Mouse (Mus musculus) hindbrain, embryonic 14.5 days (tissue): ENCODE results near the gene Mrvi1. TPM values are rescaled to one million over a fixed set of nuclear protein-coding genes. Genes with fewer than 3 reads are reported as not detected.

Experiments used
- ATAC-seq: fragments of 200-750 bp; cut with Nextera tagmentation; 2 replicates; pipeline ENCODE4 v1.8.0; 2017; ENCODE audit warnings: moderate number of reproducible peaks, mild to moderate bottlenecking, moderate TSS enrichment, moderate library complexity; ENCODE audit not compliant: low FRiP score
- DNase-seq: peaks from one replicate; pipeline ENCODE4 v3.0.0-alpha.2; 2015; ENCODE audit warnings: low spot score
- H3K27ac ChIP-seq: fragments of 300-500 bp; sonication (generic); 2 replicates; pipeline ENCODE4 v1.5.1; 2014; ENCODE audit warnings: mild to moderate bottlenecking, moderate library complexity
- H3K27me3 ChIP-seq: fragments of 300-500 bp; sonication (generic); 2 replicates; pipeline ENCODE4 v1.6.1; 2014; ENCODE audit warnings: mild to moderate bottlenecking, low read length, mixed read lengths; ENCODE audit not compliant: control insufficient read depth, insufficient read depth
- H3K36me3 ChIP-seq: fragments of 300-500 bp; sonication (generic); replicated peaks from 2 replicates; pipeline ENCODE4 v1.6.1; 2014; ENCODE audit not compliant: control insufficient read depth, insufficient read depth
- H3K4me1 ChIP-seq: fragments of 300-500 bp; sonication (generic); replicated peaks from 2 replicates; pipeline ENCODE4 v1.6.1; 2014; ENCODE audit warnings: antibody characterized with exemption, low read length, mixed read lengths; ENCODE audit not compliant: control insufficient read depth, insufficient read depth
- H3K4me2 ChIP-seq: fragments of 300-500 bp; sonication (generic); replicated peaks from 2 replicates; pipeline ENCODE4 v1.6.1; 2014; ENCODE audit warnings: mild to moderate bottlenecking, moderate library complexity
- H3K4me3 ChIP-seq: fragments of 300-500 bp; sonication (generic); replicated peaks from 2 replicates; pipeline ENCODE4 v1.5.1; 2014; ENCODE audit warnings: mild to moderate bottlenecking, low read length
- H3K9ac ChIP-seq: fragments of 300-500 bp; sonication (generic); 2 replicates; pipeline ENCODE4 v1.6.1; 2014
- H3K9me3 ChIP-seq: fragments of 300-500 bp; sonication (generic); 2 replicates; pipeline ENCODE4 v1.6.1; 2016; ENCODE audit warnings: low read length; ENCODE audit not compliant: control insufficient read depth
- WGBS: fragments of 180-500 bp; shearing (Covaris S2); extraction: QIAGEN DNeasy Blood & Tissue Kit; methylation state at CpG from one replicate; pipeline ENCODE4 v1.1.7; 2014; 5-methylcytosine and 5-hydroxymethylcytosine counted together
- polyA plus RNA-seq: library from polyadenylated mRNA; unstranded; fragments of >200 nt; fragmentation: Nextera tagmentation; extraction: Ambion mirVana; gene quantifications from 2 replicates; pipeline ENCODE4 v1.2.1, GENCODE M21; 2014

Gene Mrvi1
- polyA plus RNA-seq, 1 experiment from 2014 or later, result 1.8 TPM

GRCm38 (mm10) chr7:110868807-110869206, 113.5 kb downstream of the Mrvi1 start:
- H3K4me3 ChIP-seq, result no peak overlapping the region
- H3K9me3 ChIP-seq, result no peaks in the 10 kb centered on the region
- H3K36me3 ChIP-seq, result no peaks in the 10 kb centered on the region
- H3K4me1 ChIP-seq, result no peaks in the 10 kb centered on the region
- WGBS, result 83% methylated on average over 5 of the region's 5 CpGs
- no peaks in the 10 kb centered on the region for H3K27me3 ChIP-seq
- no peak overlapping the region for H3K9ac ChIP-seq
- no peak overlapping the region for H3K27ac ChIP-seq
- ATAC-seq (no peak), DNase-seq (no peak)
- no peak overlapping the region for H3K4me2 ChIP-seq

GRCm38 (mm10) chr7:110867116-110867515, 115.1 kb downstream of the Mrvi1 start:
- no peak for DNase-seq
- 93% methylated on average over 6 of the region's 6 CpGs for WGBS
- H3K4me1 ChIP-seq, result no peaks in the 10 kb centered on the region

GRCm38 (mm10) chr7:110866021-110866420, 116.2 kb downstream of the Mrvi1 start:
- no peaks in the 10 kb centered on the region for H3K9me3 ChIP-seq
- WGBS, result 94% methylated on average over 3 of the region's 3 CpGs
- no peak for ATAC-seq
- H3K36me3 ChIP-seq, result no peaks in the 10 kb centered on the region
- H3K4me2 ChIP-seq, result no peak overlapping the region
- H3K4me1 ChIP-seq, result no peaks in the 10 kb centered on the region
- H3K4me3 ChIP-seq, result no peak overlapping the region
- H3K27ac ChIP-seq, result no peak overlapping the region
- no peaks in the 10 kb centered on the region for H3K27me3 ChIP-seq
- no peak overlapping the region for H3K9ac ChIP-seq
- no peak for DNase-seq

More at GRCm38 (mm10) chr7:110867116-110867515, 115.1 kb downstream of the Mrvi1 start:
- ATAC-seq, result no peak
- H3K4me3 ChIP-seq, result no peak overlapping the region
- H3K36me3 ChIP-seq, result no peaks in the 10 kb centered on the region
- no peaks in the 10 kb centered on the region for H3K27me3 ChIP-seq
- H3K9ac ChIP-seq, result no peak overlapping the region
- H3K27ac ChIP-seq, result no peak overlapping the region
- H3K9me3 ChIP-seq, result no peaks in the 10 kb centered on the region
- no peak overlapping the region for H3K4me2 ChIP-seq

- no peaks in the 10 kb centered on the region for H3K27me3 ChIP-seq
- ATAC-seq (no peak), DNase-seq (no peak)
- no peak overlapping the region for H3K4me2 ChIP-seq
- WGBS, result 93% methylated on average over 6 of the region's 6 CpGs
- no peak overlapping the region for H3K9ac ChIP-seq
- H3K27ac ChIP-seq, result no peak overlapping the region
- H3K4me1 ChIP-seq, result no peaks in the 10 kb centered on the region
- no peak overlapping the region for H3K4me3 ChIP-seq
- H3K36me3 ChIP-seq, result no peaks in the 10 kb centered on the region
- H3K9me3 ChIP-seq, result no peaks in the 10 kb centered on the region
Measured at GRCm38 (mm10) chr7:110865570-110865969, 116.7 kb downstream of the Mrvi1 start.

GRCm38 (mm10) chr7:110865038-110865437, 117.2 kb downstream of the Mrvi1 start:
- H3K9me3 ChIP-seq, result no peaks in the 10 kb centered on the region
- no peaks in the 10 kb centered on the region for H3K27me3 ChIP-seq
- DNase-seq (no peak), ATAC-seq (no peak)
- WGBS, result 47% methylated on average over 10 of the region's 10 CpGs
- H3K9ac ChIP-seq, result no peak overlapping the region
- no peaks in the 10 kb centered on the region for H3K4me1 ChIP-seq
- H3K36me3 ChIP-seq, result no peaks in the 10 kb centered on the region
- H3K27ac ChIP-seq, result no peak overlapping the region
- H3K4me2 ChIP-seq, result no peak overlapping the region
- H3K4me3 ChIP-seq, result no peak overlapping the region

GRCm38 (mm10) chr7:110862751-110863289, 119.4 kb downstream of the Mrvi1 start, which contains the start of gene Lyve1:
TSS of gene Lyve1 (minus strand) at chr7:110863239.
- Histone ChIP-seq H3K4me1 (no peaks in the 10 kb centered on the region), H3K9me3 (no peaks in the 10 kb centered on the region), H3K36me3 (no peaks in the 10 kb centered on the region), H3K4me3 (no peak within 1 kb of the TSS), H3K27me3 (no peaks in the 10 kb centered on the region), H3K9ac (no peak within 1 kb of the TSS), H3K27ac (no peak within 1 kb of the TSS), H3K4me2 (no peak within 1 kb of the TSS)
- DNase-seq, result no peak
- ATAC-seq, result no peak
- 61% methylated on average over 12 of the region's 12 CpGs for WGBS

- Histone ChIP-seq H3K9ac (no peak overlapping the region), H3K4me2 (no peak overlapping the region), H3K4me3 (no peak overlapping the region), H3K27me3 (no peaks in the 10 kb centered on the region), H3K9me3 (no peaks in the 10 kb centered on the region), H3K4me1 (no peaks in the 10 kb centered on the region), H3K36me3 (no peaks in the 10 kb centered on the region), H3K27ac (no peak overlapping the region)
- WGBS, result 83% methylated on average over 5 of the region's 5 CpGs
- DNase-seq (no peak), ATAC-seq (no peak)
Measured at GRCm38 (mm10) chr7:110860129-110860528, 122.1 kb downstream of the Mrvi1 start.

GRCm38 (mm10) chr7:110855604-110856003, 126.7 kb downstream of the Mrvi1 start:
- no peak for ATAC-seq
- no peak for DNase-seq
- WGBS, result 77% methylated on average over 1 of the region's 1 CpGs

GRCm38 (mm10) chr7:110854927-110855546, 127.2 kb downstream of the Mrvi1 start:
- H3K9me3 ChIP-seq, result no peaks in the 10 kb centered on the region
- WGBS, result 77% methylated on average over 8 of the region's 8 CpGs
- H3K4me3 ChIP-seq, result no peak overlapping the region
- H3K4me1 ChIP-seq, result no peaks in the 10 kb centered on the region
- ATAC-seq (no peak), DNase-seq (no peak)
- H3K4me2 ChIP-seq, result no peak overlapping the region
- H3K36me3 ChIP-seq, result no peaks in the 10 kb centered on the region
- no peaks in the 10 kb centered on the region for H3K27me3 ChIP-seq
- H3K9ac ChIP-seq, result no peak overlapping the region
- H3K27ac ChIP-seq, result no peak overlapping the region

More at GRCm38 (mm10) chr7:110855604-110856003, 126.7 kb downstream of the Mrvi1 start:
- no peak overlapping the region for H3K27ac ChIP-seq
- H3K4me3 ChIP-seq, result no peak overlapping the region
- no peak overlapping the region for H3K4me2 ChIP-seq
- H3K9me3 ChIP-seq, result no peaks in the 10 kb centered on the region
- H3K27me3 ChIP-seq, result no peaks in the 10 kb centered on the region
- H3K4me1 ChIP-seq, result no peaks in the 10 kb centered on the region
- no peaks in the 10 kb centered on the region for H3K36me3 ChIP-seq
- no peak overlapping the region for H3K9ac ChIP-seq
